Mouse (Mus musculus): ENCODE measurements around the gene Glis3. TPM values are rescaled to one million over a fixed set of nuclear protein-coding genes. Genes with fewer than 3 reads are reported as not detected.

Gene Glis3
- polyA plus RNA-seq, 1 experiment from 2014 or later = 0.93 TPM

DNA sequence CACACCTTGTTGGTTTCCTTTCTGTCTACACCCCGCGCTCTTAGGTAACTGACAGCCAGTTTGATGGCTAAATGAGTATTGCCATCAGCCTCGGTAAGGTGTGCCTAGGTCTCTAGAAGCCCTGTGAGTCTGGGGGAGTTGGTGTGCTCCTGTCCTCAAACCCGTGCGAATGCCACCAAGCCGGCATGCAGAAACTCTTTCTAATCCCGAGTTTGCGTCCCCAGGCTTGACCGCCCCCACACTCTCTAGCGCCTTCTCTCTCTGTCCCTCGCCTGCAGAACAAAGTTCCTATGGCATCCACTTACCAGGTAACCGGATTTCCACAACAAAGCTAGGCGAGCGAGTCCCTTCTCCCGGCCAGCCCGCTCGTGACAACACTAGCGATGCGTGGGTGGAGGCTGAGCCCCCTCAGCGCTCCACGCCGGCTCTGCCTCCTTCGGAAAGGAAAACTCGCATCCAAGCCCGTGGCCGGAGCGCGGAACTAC, 544 bp downstream of the Glis3 start:
- H3K4me3 ChIP-seq = peak overlapping the region; percentile 55
- H3K27me3 ChIP-seq = peaks cover 58% of the 10 kb centered on the region
- H3K9ac ChIP-seq = peak overlapping the region; percentile 66
- peaks cover 38% of the 10 kb centered on the region for H3K4me1 ChIP-seq (replicated peaks)
- H3K27ac ChIP-seq (replicated peaks) = no peak overlapping the region
- ATAC-seq (ENCODE audit: low read depth) = peak; percentile 33
- H3K9me3 ChIP-seq = no peaks in the 10 kb centered on the region
- no peaks in the 10 kb centered on the region for H3K36me3 ChIP-seq
- under 1% methylated on average over 28 of the region's 28 CpGs for WGBS
- H3K4me2 ChIP-seq = peak overlapping the region; percentile 99

- H3K4me2 ChIP-seq = peak overlapping the region; percentile 99
- H3K9ac ChIP-seq = peak overlapping the region; percentile 66; the same call in 1 of the 2 replicates
- peak overlapping the region; percentile 55 for H3K4me3 ChIP-seq
- no peak overlapping the region for H3K27ac ChIP-seq (replicated peaks)
- no peaks in the 10 kb centered on the region for H3K9me3 ChIP-seq
- under 1% methylated on average over 30 of the region's 30 CpGs for WGBS
- no peaks in the 10 kb centered on the region for H3K36me3 ChIP-seq
- no peak for ATAC-seq (ENCODE audit: low read depth)
- H3K4me1 ChIP-seq (replicated peaks) = peaks cover 38% of the 10 kb centered on the region
- peaks cover 58% of the 10 kb centered on the region for H3K27me3 ChIP-seq
Observed at GRCm38 (mm10) chr19:28678646-28679270, 1.1 kb downstream of the Glis3 start.

GRCm38 (mm10) chr19:28677728-28678438, 2.0 kb downstream of the Glis3 start:
- Histone ChIP-seq H3K4me1 (replicated peaks) (peaks cover 38% of the 10 kb centered on the region), H3K4me3 (peak overlapping the region; percentile 55), H3K4me2 (peak overlapping the region; percentile 99), H3K9ac (peak overlapping the region; percentile 66), H3K36me3 (no peaks in the 10 kb centered on the region), H3K27ac (replicated peaks) (no peak overlapping the region), H3K9me3 (no peaks in the 10 kb centered on the region), H3K27me3 (peaks cover 58% of the 10 kb centered on the region)
- under 1% methylated on average over 32 of the region's 32 CpGs for WGBS
- no peak for ATAC-seq (ENCODE audit: low read depth)

- Histone ChIP-seq H3K36me3 (no peaks in the 10 kb centered on the region), H3K4me2 (peak overlapping the region; percentile 99), H3K27me3 (peaks cover 57% of the 10 kb centered on the region), H3K9ac (no peak overlapping the region), H3K4me1 (replicated peaks) (peaks cover 38% of the 10 kb centered on the region), H3K27ac (replicated peaks) (no peak overlapping the region), H3K4me3 (peak overlapping the region; percentile 55; the same call in 1 of the 2 replicates), H3K9me3 (no peaks in the 10 kb centered on the region)
- ATAC-seq (ENCODE audit: low read depth) = no peak
- 24% methylated on average over 8 of the region's 8 CpGs for WGBS
Observed at GRCm38 (mm10) chr19:28677045-28677727, 2.7 kb downstream of the Glis3 start.

- H3K27ac ChIP-seq (replicated peaks) = no peak overlapping the region
- 91% methylated on average over 9 of the region's 9 CpGs for WGBS
- no peak overlapping the region for H3K4me2 ChIP-seq
- no peaks in the 10 kb centered on the region for H3K36me3 ChIP-seq
- no peaks in the 10 kb centered on the region for H3K9me3 ChIP-seq
- no peaks in the 10 kb centered on the region for H3K4me1 ChIP-seq (replicated peaks)
- no peak overlapping the region for H3K9ac ChIP-seq
- H3K27me3 ChIP-seq = peaks cover 17% of the 10 kb centered on the region
- H3K4me3 ChIP-seq = no peak overlapping the region
- no peak for ATAC-seq (ENCODE audit: low read depth)
Observed at GRCm38 (mm10) chr19:28663781-28664180, 16.1 kb downstream of the Glis3 start.

- H3K36me3 ChIP-seq = no peaks in the 10 kb centered on the region
- ATAC-seq (ENCODE audit: low read depth) = no peak
- no peaks in the 10 kb centered on the region for H3K4me1 ChIP-seq (replicated peaks)
- peaks cover 23% of the 10 kb centered on the region for H3K27me3 ChIP-seq
- WGBS = 54% methylated on average over 10 of the region's 10 CpGs
- no peak overlapping the region for H3K4me2 ChIP-seq
- H3K4me3 ChIP-seq = no peak overlapping the region
- H3K9ac ChIP-seq = no peak overlapping the region
- no peak overlapping the region for H3K27ac ChIP-seq (replicated peaks)
- no peaks in the 10 kb centered on the region for H3K9me3 ChIP-seq
Observed at GRCm38 (mm10) chr19:28663148-28663547, 16.7 kb downstream of the Glis3 start.

DNA sequence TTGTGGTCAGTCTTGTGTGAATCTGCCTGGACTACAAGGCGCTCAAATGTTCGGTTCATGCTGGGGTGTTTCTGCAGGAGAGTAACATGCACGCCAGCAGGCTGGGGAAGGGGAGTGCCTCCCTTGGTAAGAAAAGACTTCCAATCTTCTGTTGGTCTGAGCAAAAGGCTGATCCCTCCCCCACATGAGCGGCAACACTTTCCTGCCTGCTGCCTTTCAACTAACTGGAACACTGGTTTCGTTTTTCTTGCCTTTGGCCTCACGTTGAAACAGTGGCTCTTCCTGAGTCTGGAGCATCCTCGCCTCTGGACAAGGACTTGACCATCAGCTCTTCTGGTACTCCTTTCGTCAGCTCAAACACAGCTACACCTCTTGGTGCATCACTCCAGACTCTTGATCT, 17.4 kb downstream of the Glis3 start:
- no peak for ATAC-seq (ENCODE audit: low read depth)
- Histone ChIP-seq H3K27me3 (peaks cover 28% of the 10 kb centered on the region), H3K4me1 (replicated peaks) (0 out of 2 replicates have a peak, but pooled peaks cover under 1% of the 10 kb centered on the region), H3K9me3 (no peaks in the 10 kb centered on the region), H3K36me3 (no peaks in the 10 kb centered on the region), H3K9ac (no peak overlapping the region), H3K27ac (replicated peaks) (no peak overlapping the region), H3K4me2 (no peak overlapping the region), H3K4me3 (no peak overlapping the region)
- WGBS = 79% methylated on average over 8 of the region's 8 CpGs

DNA sequence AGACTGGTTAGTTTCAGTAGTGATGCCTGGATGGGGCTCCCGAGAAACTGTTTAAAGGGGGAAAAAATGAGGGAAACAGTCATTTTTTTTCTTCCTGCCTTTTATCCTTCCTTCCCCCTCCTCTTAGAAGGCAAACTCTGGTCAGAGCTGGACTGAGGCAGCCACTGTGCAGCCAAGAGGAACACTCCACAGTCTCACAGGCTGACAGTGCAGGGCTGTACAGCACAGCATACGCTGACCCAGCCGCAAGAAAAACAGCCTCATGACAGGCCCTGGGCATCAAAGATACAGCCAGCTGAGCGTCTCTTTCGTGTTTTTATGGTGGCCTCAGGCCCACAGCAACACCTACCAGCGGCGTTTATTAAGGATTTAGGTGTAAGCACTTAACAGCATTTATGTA, 19.0 kb downstream of the Glis3 start:
- H3K9ac ChIP-seq = no peak overlapping the region
- H3K27me3 ChIP-seq = peaks cover 37% of the 10 kb centered on the region
- no peaks in the 10 kb centered on the region for H3K36me3 ChIP-seq
- ATAC-seq (ENCODE audit: low read depth) = no peak
- no peaks in the 10 kb centered on the region for H3K9me3 ChIP-seq
- H3K4me2 ChIP-seq = no peak overlapping the region
- no peak overlapping the region for H3K27ac ChIP-seq (replicated peaks)
- no peak overlapping the region for H3K4me3 ChIP-seq
- 63% methylated on average over 7 of the region's 7 CpGs for WGBS
- H3K4me1 ChIP-seq (replicated peaks) = peaks cover 15% of the 10 kb centered on the region

- 37% methylated on average over 5 of the region's 5 CpGs for WGBS
- no peak overlapping the region for H3K9ac ChIP-seq
- peaks cover 15% of the 10 kb centered on the region for H3K4me1 ChIP-seq (replicated peaks)
- H3K36me3 ChIP-seq = no peaks in the 10 kb centered on the region
- no peaks in the 10 kb centered on the region for H3K9me3 ChIP-seq
- H3K27ac ChIP-seq (replicated peaks) = no peak overlapping the region
- H3K4me2 ChIP-seq = no peak overlapping the region
- H3K27me3 ChIP-seq = peaks cover 43% of the 10 kb centered on the region
- ATAC-seq (ENCODE audit: low read depth) = no peak
- no peak overlapping the region for H3K4me3 ChIP-seq
Observed at GRCm38 (mm10) chr19:28657686-28658195, 22.1 kb downstream of the Glis3 start.

DNA sequence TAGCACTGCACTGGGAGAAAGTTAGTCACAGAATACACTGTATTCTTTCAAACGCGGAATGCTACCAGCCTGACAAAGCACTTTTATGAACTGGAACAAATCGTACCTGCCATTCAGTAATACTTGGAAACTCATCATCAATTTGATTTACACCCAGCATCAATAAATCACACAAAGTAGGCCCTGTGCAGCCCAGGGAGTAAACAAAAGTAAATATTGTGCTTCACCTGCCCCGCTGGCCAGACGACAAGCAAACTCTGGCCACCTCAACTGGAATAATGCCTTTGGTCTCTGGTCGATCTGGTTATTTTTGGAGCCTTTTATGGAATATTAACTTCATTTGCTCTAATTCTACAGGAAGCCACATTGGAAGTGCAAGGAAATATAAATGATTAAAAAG, 23.0 kb downstream of the Glis3 start:
- no peak overlapping the region for H3K4me2 ChIP-seq
- WGBS = 15% methylated on average over 6 of the region's 6 CpGs
- H3K9ac ChIP-seq = no peak overlapping the region
- no peak overlapping the region for H3K27ac ChIP-seq (replicated peaks)
- H3K27me3 ChIP-seq = peaks cover 39% of the 10 kb centered on the region
- H3K4me1 ChIP-seq (replicated peaks) = peaks cover 15% of the 10 kb centered on the region
- no peak for ATAC-seq (ENCODE audit: low read depth)
- no peaks in the 10 kb centered on the region for H3K36me3 ChIP-seq
- no peak overlapping the region for H3K4me3 ChIP-seq
- no peaks in the 10 kb centered on the region for H3K9me3 ChIP-seq

- no peak overlapping the region for H3K4me2 ChIP-seq
- no peak overlapping the region for H3K9ac ChIP-seq
- no peaks in the 10 kb centered on the region for H3K9me3 ChIP-seq
- no peak overlapping the region for H3K27ac ChIP-seq (replicated peaks)
- H3K4me1 ChIP-seq (replicated peaks) = peaks cover 15% of the 10 kb centered on the region
- H3K4me3 ChIP-seq = no peak overlapping the region
- ATAC-seq (ENCODE audit: low read depth) = no peak
- 72% methylated on average over 7 of the region's 7 CpGs for WGBS
- peaks cover 39% of the 10 kb centered on the region for H3K27me3 ChIP-seq
- H3K36me3 ChIP-seq = no peaks in the 10 kb centered on the region
Observed at GRCm38 (mm10) chr19:28655166-28655565, 24.7 kb downstream of the Glis3 start.

DNA sequence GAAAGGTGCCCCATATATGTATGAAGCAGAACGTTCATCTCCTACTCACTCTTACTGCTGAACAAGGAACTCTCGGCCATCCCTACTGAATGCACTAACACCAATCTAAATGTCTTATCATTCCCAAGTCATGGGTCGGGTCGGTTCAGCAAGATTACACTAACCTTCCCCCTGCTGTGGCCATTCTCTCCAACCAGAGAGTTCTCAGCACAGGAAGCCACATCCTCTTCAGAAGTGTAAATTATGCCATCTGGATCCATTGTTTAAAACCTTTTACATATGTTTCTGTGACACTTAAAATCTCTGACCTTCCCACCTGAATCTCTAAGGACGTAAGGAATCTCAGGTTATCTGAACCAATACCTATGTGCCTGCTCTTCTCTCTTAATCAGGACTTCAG, 29.0 kb downstream of the Glis3 start:
- Histone ChIP-seq H3K4me3 (no peak overlapping the region), H3K27ac (replicated peaks) (no peak overlapping the region), H3K4me1 (replicated peaks) (no peaks in the 10 kb centered on the region), H3K4me2 (no peak overlapping the region), H3K27me3 (peaks cover 9% of the 10 kb centered on the region), H3K9ac (no peak overlapping the region), H3K9me3 (no peaks in the 10 kb centered on the region), H3K36me3 (no peaks in the 10 kb centered on the region)
- WGBS = 84% methylated on average over 5 of the region's 5 CpGs
- no peak for ATAC-seq (ENCODE audit: low read depth)
